Mouse (Mus musculus): ENCODE data around the gene Gm2007.
"Not testable (repeated sequence)": the region's sequence is repeated elsewhere in the genome, so short reads cannot be mapped to it uniquely, and the experiment has no call there.

Gene Gm2007

DNA sequence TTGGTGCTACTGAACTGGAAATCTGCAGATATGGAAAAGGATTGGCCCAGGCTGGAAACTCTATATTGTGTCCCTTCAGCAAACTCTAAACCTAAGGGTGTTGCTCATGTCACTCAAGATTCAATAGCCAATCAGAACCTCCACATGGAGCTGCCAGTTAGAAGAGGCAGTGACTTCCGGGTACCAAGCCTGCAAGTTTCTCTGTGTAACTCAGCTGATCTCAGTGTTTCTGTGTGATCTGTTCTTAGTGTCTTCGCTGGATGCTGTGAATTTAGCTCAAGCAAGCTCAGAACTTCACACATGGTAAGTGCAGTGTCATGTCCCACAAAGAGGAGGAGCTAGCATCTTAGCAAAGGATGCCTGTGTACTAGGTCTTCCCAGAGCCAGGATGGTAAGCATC is at the start of gene Gm2007:
Gene Gm2007 (plus strand): TSS at position 301 of the 400 bp plus-strand sequence.
- DNase-seq: not testable (repeated sequence)

DNA sequence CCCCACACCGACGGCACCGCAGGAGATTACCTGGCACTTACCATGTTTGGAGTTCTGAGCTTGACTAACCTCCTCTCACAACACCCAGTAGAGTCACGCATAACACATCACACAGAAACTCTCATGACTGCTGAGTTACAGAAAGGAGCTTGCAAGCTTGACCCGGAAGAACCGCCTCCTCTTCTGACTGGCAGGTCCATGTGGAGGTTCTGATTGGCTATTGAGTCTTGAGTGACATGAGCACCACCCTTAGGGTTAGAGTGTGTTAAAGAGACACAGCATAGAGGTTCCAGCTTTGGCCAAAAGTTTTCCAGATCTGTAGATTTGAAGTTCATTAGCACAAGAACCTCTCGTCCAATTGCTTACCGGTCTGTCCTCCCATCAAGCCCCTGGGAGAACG is 37.8 kb upstream of the Gm2007 start, which contains the start of gene Zfp969:
Gene Zfp969 (minus strand): TSS at position 101 of the 400 bp plus-strand sequence.
- DNase-seq: not testable (repeated sequence)

DNA sequence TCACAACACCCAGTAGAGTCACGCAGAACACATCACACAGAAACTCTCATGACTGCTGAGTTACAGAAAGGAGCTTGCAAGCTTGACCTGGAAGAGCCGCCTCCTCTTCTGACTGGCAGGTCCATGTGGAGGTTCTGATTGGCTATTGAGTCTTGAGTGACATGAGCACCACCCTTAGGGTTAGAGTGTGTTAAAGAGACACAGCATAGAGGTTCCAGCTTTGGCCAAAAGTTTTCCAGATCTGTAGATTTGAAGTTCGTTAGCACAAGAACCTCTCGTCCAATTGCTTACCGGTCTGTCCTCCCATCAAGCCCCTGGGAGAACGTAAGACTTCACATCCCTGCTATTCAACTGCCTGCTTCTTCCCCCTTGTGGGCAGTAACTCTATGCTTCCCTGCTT is 59.7 kb downstream of the Gm2007 start, which contains the start of gene Gm14288:
Gene Gm14288 (minus strand): TSS at position 101 of the 400 bp plus-strand sequence.
- DNase-seq: not testable (repeated sequence)

Data from thymus, postnatal 4 days (tissue).